Mouse (Mus musculus): ENCODE data around the gene Pik3r3.

The Pik3r3 gene

GRCm38 (mm10) chr4:116219056-116219455 is 2.4 kb upstream of the Pik3r3 start:
- CTCF ChIA-PET: no interaction called here

GRCm38 (mm10) chr4:116220071-116220650 is 1.3 kb upstream of the Pik3r3 start:
- CTCF ChIA-PET: interaction anchor here (0.6 kb wide), 1 partner anchor 240 kb away, joined by 5 read pairs; no protein-coding TSS in a partner anchor

- CTCF ChIA-PET: interaction anchor here (0.6 kb wide), 1 partner anchor 99 kb away, joined by 3 read pairs; no protein-coding TSS in a partner anchor
Observed at GRCm38 (mm10) chr4:116220780-116221139, 658 bp upstream of the Pik3r3 start.

- CTCF ChIA-PET: interaction anchor here (0.7 kb wide), 1 partner anchor 235 kb away, joined by 5 read pairs; no protein-coding TSS in a partner anchor
Observed at GRCm38 (mm10) chr4:116221996-116222842, 801 bp downstream of the Pik3r3 start.

GRCm38 (mm10) chr4:116222843-116223119 is 1.4 kb downstream of the Pik3r3 start:
- CTCF ChIA-PET: interaction anchor here (0.7 kb wide), 1 partner anchor 235 kb away, joined by 5 read pairs; no protein-coding TSS in a partner anchor

GRCm38 (mm10) chr4:116243377-116243776 is 22.0 kb downstream of the Pik3r3 start:
- CTCF ChIA-PET: no interaction called here

- CTCF ChIA-PET: no interaction called here
Observed at GRCm38 (mm10) chr4:116244240-116244639, 22.8 kb downstream of the Pik3r3 start.

- CTCF ChIA-PET: interaction anchor here (0.7 to 1.3 kb wide), 2 partner anchors 109 to 311 kb away, joined by 3 read pairs; partner anchors contain the start of gene Gpbp1l1
Observed at GRCm38 (mm10) chr4:116245926-116246325, 24.5 kb downstream of the Pik3r3 start.

- CTCF ChIA-PET: no interaction called here
Observed at GRCm38 (mm10) chr4:116249986-116250385, 28.6 kb downstream of the Pik3r3 start.

GRCm38 (mm10) chr4:116268220-116268619 is 46.8 kb downstream of the Pik3r3 start:
- CTCF ChIA-PET: no interaction called here

- CTCF ChIA-PET: no interaction called here
Observed at GRCm38 (mm10) chr4:116282211-116282610, 60.8 kb downstream of the Pik3r3 start.

- CTCF ChIA-PET: interaction anchor here (0.7 kb wide), 1 partner anchor 157 kb away, joined by 3 read pairs; no protein-coding TSS in a partner anchor
Observed at GRCm38 (mm10) chr4:116291561-116291960, 70.1 kb downstream of the Pik3r3 start.

GRCm38 (mm10) chr4:116293296-116293695 is 71.9 kb downstream of the Pik3r3 start:
- CTCF ChIA-PET: no interaction called here

- CTCF ChIA-PET: interaction anchor here (0.6 kb wide), 1 partner anchor 20 kb away, joined by 8 read pairs; no protein-coding TSS in a partner anchor
Observed at GRCm38 (mm10) chr4:116300878-116301355, 79.5 kb downstream of the Pik3r3 start.

- CTCF ChIA-PET: no interaction called here
Observed at GRCm38 (mm10) chr4:116304551-116304950, 83.1 kb downstream of the Pik3r3 start.

GRCm38 (mm10) chr4:116317575-116317974 is 96.2 kb downstream of the Pik3r3 start:
- CTCF ChIA-PET: no interaction called here

- CTCF ChIA-PET: no interaction called here
Observed at GRCm38 (mm10) chr4:116322127-116322526, 100.7 kb downstream of the Pik3r3 start.

- CTCF ChIA-PET: no interaction called here
Observed at GRCm38 (mm10) chr4:116329256-116329655, 107.8 kb downstream of the Pik3r3 start.

GRCm38 (mm10) chr4:116336294-116336693 is 114.9 kb downstream of the Pik3r3 start:
- CTCF ChIA-PET: no interaction called here

GRCm38 (mm10) chr4:116342119-116342518 is 120.7 kb downstream of the Pik3r3 start:
- CTCF ChIA-PET: interaction anchor here (0.6 kb wide), 2 partner anchors 40 to 162 kb away, joined by 8 to 11 read pairs; no protein-coding TSS in a partner anchor

GRCm38 (mm10) chr4:116352496-116352895 is 131.1 kb downstream of the Pik3r3 start:
- CTCF ChIA-PET: no interaction called here
